8 mouse cellular contexts compared by ENCODE assay signal in the genomic region with DNA sequence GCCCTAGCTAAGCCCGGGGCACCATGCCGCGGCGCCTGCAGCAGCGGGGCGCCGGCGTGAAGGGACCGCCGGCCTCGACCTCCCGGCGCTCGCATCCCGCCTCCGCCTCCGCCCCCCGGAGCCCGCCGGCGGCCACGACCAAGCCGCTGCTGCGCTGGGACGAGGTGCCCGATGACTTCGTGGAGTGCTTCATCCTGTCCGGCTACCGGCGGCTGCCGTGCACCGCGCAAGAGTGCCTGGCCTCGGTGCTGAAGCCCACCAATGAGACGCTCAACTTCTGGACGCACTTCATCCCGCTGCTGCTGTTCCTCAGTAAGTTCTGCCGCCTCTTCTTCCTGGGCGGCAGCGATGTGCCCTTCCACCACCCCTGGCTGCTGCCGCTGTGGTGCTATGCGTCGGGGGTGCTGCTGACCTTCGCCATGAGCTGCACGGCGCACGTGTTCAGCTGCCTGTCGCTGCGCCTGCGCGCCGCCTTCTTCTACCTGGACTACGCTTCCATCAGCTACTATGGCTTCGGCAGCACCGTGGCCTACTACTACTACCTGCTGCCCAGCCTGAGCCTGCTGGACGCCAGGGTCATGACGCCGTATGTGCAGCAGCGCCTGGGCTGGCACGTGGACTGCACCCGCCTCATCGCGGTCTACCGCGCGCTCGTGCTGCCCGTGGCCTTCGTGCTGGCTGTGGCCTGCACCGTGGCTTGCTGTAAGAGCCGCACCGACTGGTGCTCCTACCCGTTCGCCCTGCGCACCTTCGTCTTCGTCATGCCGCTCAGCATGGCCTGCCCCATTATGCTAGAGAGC. TPM values are rescaled to one million over a fixed set of nuclear protein-coding genes. Genes with fewer than 3 reads are reported as not detected.
A peak's percentile ranks its signal among the peaks of the same experiment; 100 is the strongest.
DNase-seq lines count a peak whose midpoint lies in the region; ATAC-seq and TF ChIP-seq lines count a peak whose summit lies in the region.

No protein-coding gene starts in this region.

- no peaks in the 10 kb centered on the region for H3K36me3 ChIP-seq in lung, embryonic 15.5 days
- no peaks in the 10 kb centered on the region for H3K36me3 ChIP-seq in kidney, adult 2 months (ENCODE audit: control insufficient read depth, insufficient read depth, low read length)
- H3K36me3 ChIP-seq in limb, embryonic 10.5 days, result no peaks in the 10 kb centered on the region
- no peaks in the 10 kb centered on the region for H3K36me3 ChIP-seq in neural tube, embryonic 14.5 days (ENCODE audit: control insufficient read depth, insufficient read depth, low read length)

- no peak overlapping the region for H3K27ac ChIP-seq in lung, embryonic 15.5 days
- peak overlapping the region; percentile 49 for H3K27ac ChIP-seq in cortical plate, adult 2 months (ENCODE audit: insufficient read depth, low read length)
- peak overlapping the region; percentile 7; the same call in 1 of the 2 replicates for H3K27ac ChIP-seq in kidney, adult 2 months (ENCODE audit: insufficient read depth, low read depth, low read length)
- H3K27ac ChIP-seq in limb, embryonic 10.5 days, result peak overlapping the region; percentile 81
- H3K27ac ChIP-seq in neural tube, embryonic 14.5 days (ENCODE audit: low read depth, low read length), result peak overlapping the region; percentile 75

- TF ChIP-seq POLR2A in cortical plate, adult 2 months (IDR thresholded peaks at IDR 0.05; ENCODE audit: extremely low read depth, insufficient read depth, low read length), result peak; percentile 37; the same call in 1 of the 2 replicates
- no peak for TF ChIP-seq POLR2A in kidney, adult 2 months (IDR thresholded peaks at IDR 0.05; ENCODE audit: low read depth, low read length)

- DNase-seq in lung, adult 18-20 months, result no peak
- DNase-seq in kidney, adult 2 months, result peak; percentile 81
- DNase-seq in limb, embryonic 10.5 days (ENCODE audit: low spot score), result peak; percentile 65
- no peak for DNase-seq in adipocyte (ENCODE audit: low spot score)

- peaks cover 94% of the 10 kb centered on the region for H3K27me3 ChIP-seq in lung, embryonic 15.5 days
- no peaks in the 10 kb centered on the region for H3K27me3 ChIP-seq in kidney, adult 2 months (replicated peaks; ENCODE audit: control insufficient read depth, insufficient read depth, low read length)
- H3K27me3 ChIP-seq in limb, embryonic 10.5 days (ENCODE audit: low read depth, poor library complexity, severe bottlenecking), result peaks cover 97% of the 10 kb centered on the region
- H3K27me3 ChIP-seq in neural tube, embryonic 14.5 days (ENCODE audit: control insufficient read depth, insufficient read depth, low read length), result 0 out of 2 replicates have a peak, but pooled peaks cover 2% of the 10 kb centered on the region

- H3K9ac ChIP-seq in lung, embryonic 15.5 days, result peak overlapping the region; percentile 22; the same call in 1 of the 2 replicates
- H3K9ac ChIP-seq in neural tube, embryonic 14.5 days (replicated peaks; ENCODE audit: low read depth, low read length), result peak overlapping the region; percentile 83

- WGBS in lung, embryonic 15.5 days, result 11% methylated on average over 58 of the region's 78 CpGs
- WGBS in kidney, adult 2 months, result 10% methylated on average over 78 of the region's 78 CpGs
- 14% methylated on average over 78 of the region's 78 CpGs for WGBS in limb, embryonic 10.5 days
- 12% methylated on average over 65 of the region's 78 CpGs for WGBS in neural tube, embryonic 14.5 days

- peaks cover 12% of the 10 kb centered on the region for H3K4me1 ChIP-seq in lung, embryonic 15.5 days
- H3K4me1 ChIP-seq in cortical plate, adult 2 months (ENCODE audit: control insufficient read depth, insufficient read depth, low read length), result peaks cover 4% of the 10 kb centered on the region; the same call in 1 of the 2 replicates
- peaks cover 4% of the 10 kb centered on the region; the same call in 1 of the 2 replicates for H3K4me1 ChIP-seq in kidney, adult 2 months (ENCODE audit: control insufficient read depth, insufficient read depth, low read length)
- peaks cover 16% of the 10 kb centered on the region for H3K4me1 ChIP-seq in limb, embryonic 10.5 days
- peaks cover 9% of the 10 kb centered on the region; the same call in 1 of the 2 replicates for H3K4me1 ChIP-seq in neural tube, embryonic 14.5 days (ENCODE audit: control insufficient read depth, insufficient read depth, low read length)

- no peaks in the 10 kb centered on the region for H3K9me3 ChIP-seq in lung, embryonic 15.5 days
- no peaks in the 10 kb centered on the region for H3K9me3 ChIP-seq in limb, embryonic 10.5 days (replicated peaks)
- no peaks in the 10 kb centered on the region for H3K9me3 ChIP-seq in neural tube, embryonic 14.5 days (ENCODE audit: control insufficient read depth, low read length)

- H3K4me2 ChIP-seq in lung, embryonic 15.5 days, result peak overlapping the region; percentile 98
- peak overlapping the region; percentile 85 for H3K4me2 ChIP-seq in neural tube, embryonic 14.5 days (ENCODE audit: low read depth, low read length)

- no peak for TF ChIP-seq CTCF in cortical plate, adult 2 months (IDR thresholded peaks at IDR 0.05; ENCODE audit: extremely low read depth, insufficient read depth, low read length)
- TF ChIP-seq CTCF in kidney, adult 2 months (conservative IDR thresholded peaks at IDR 0.05; ENCODE audit: insufficient read depth, insufficient read length, low read depth, low read length), result no peak

- peak overlapping the region; percentile 63 for H3K4me3 ChIP-seq in lung, embryonic 15.5 days
- peak overlapping the region; percentile 51 for H3K4me3 ChIP-seq in cortical plate, adult 2 months (ENCODE audit: insufficient read depth, low read length)
- peak overlapping the region; percentile 35 for H3K4me3 ChIP-seq in kidney, adult 2 months (ENCODE audit: insufficient read depth, low read depth, low read length)
- H3K4me3 ChIP-seq in limb, embryonic 10.5 days, result peak overlapping the region; percentile 68
- peak overlapping the region; percentile 64 for H3K4me3 ChIP-seq in neural tube, embryonic 14.5 days (ENCODE audit: low read depth, low read length)

- ATAC-seq in lung, embryonic 15.5 days (ENCODE audit: borderline replicate concordance, extremely low read depth, low FRiP score, low TSS enrichment), result peak; percentile 47; the same call in 1 of the 2 replicates
- ATAC-seq in granulocyte monocyte progenitor cell, adult 5-6 weeks (replicated peaks; ENCODE audit: poor library complexity, severe bottlenecking), result peak; percentile 43
- ATAC-seq in neural tube, embryonic 14.5 days (ENCODE audit: low read depth), result peak; percentile 74

RNA-seq across cellular contexts. Expression of a gene that starts 0.7 kb away (rescaled TPM):
- 0.12 and 0.13 TPM in 2 replicates for polyA plus RNA-seq in lung, embryonic 15.5 days (2015; fragmentation: Nextera tagmentation; extraction: Ambion mirVana)
- polyA plus RNA-seq in cortical plate, adult 2 months (2012; rRNA removed), result 18.0 and 19.0 TPM in 2 replicates
- total RNA-seq in granulocyte monocyte progenitor cell, adult 5-6 weeks (2014; fragmentation: Nextera tagmentation), result 0.02 and 0.04 TPM in 2 replicates
- under 0.01 and 0.09 TPM in 2 replicates for total RNA-seq in granulocyte monocyte progenitor cell, adult 5-6 weeks (2017)
- 33.3 and 48.2 TPM in 2 replicates for polyA plus RNA-seq in kidney, adult 2 months (2012; rRNA removed)
- 0.09 and 0.10 TPM in 2 replicates for polyA plus RNA-seq in limb, embryonic 10.5 days (2016; fragmentation: Nextera tagmentation; extraction: Ambion mirVana)
- polyA plus RNA-seq in neural tube, embryonic 14.5 days (2014; fragmentation: Nextera tagmentation; extraction: Ambion mirVana), result 8.1 and 9.3 TPM in 2 replicates

RNA-seq across cellular contexts. Expression of a gene that starts 48.3 kb away (rescaled TPM):
- polyA plus RNA-seq in lung, embryonic 15.5 days (2015; fragmentation: Nextera tagmentation; extraction: Ambion mirVana), result 126 and 127 TPM in 2 replicates
- 24.3 and 25.9 TPM in 2 replicates for polyA plus RNA-seq in cortical plate, adult 2 months (2012; rRNA removed)
- total RNA-seq in granulocyte monocyte progenitor cell, adult 5-6 weeks (2014; fragmentation: Nextera tagmentation), result 84.3 and 94.2 TPM in 2 replicates
- total RNA-seq in granulocyte monocyte progenitor cell, adult 5-6 weeks (2017), result 186 and 187 TPM in 2 replicates
- polyA plus RNA-seq in kidney, adult 2 months (2012; rRNA removed), result 3.0 and 4.8 TPM in 2 replicates
- 124 and 130 TPM in 2 replicates for polyA plus RNA-seq in limb, embryonic 10.5 days (2016; fragmentation: Nextera tagmentation; extraction: Ambion mirVana)
- polyA plus RNA-seq in neural tube, embryonic 14.5 days (2014; fragmentation: Nextera tagmentation; extraction: Ambion mirVana), result 135 and 146 TPM in 2 replicates

Comparison
In these comparisons a context has a peak if more than half of its experiments do, and no peak if none do; other contexts are left out.
1. DNase-seq: peak in kidney, adult 2 months (single experiment) and limb, embryonic 10.5 days (single experiment); none in lung, adult 18-20 months (0 of 2) and adipocyte (single experiment).
2. Peak in every context shown above with its lines, with median percentiles within 50 percentile points of each other: ATAC-seq and H3K4me3 ChIP-seq.